Mouse (Mus musculus): ENCODE data around the gene Ppm1n. TPM values are rescaled to one million over a fixed set of nuclear protein-coding genes. Genes with fewer than 3 reads are reported as not detected.
A peak's percentile ranks its signal among the peaks of the same experiment; 100 is the strongest.

The Ppm1n gene
- total and polyA plus RNA-seq, 3 experiments: not detected

DNA sequence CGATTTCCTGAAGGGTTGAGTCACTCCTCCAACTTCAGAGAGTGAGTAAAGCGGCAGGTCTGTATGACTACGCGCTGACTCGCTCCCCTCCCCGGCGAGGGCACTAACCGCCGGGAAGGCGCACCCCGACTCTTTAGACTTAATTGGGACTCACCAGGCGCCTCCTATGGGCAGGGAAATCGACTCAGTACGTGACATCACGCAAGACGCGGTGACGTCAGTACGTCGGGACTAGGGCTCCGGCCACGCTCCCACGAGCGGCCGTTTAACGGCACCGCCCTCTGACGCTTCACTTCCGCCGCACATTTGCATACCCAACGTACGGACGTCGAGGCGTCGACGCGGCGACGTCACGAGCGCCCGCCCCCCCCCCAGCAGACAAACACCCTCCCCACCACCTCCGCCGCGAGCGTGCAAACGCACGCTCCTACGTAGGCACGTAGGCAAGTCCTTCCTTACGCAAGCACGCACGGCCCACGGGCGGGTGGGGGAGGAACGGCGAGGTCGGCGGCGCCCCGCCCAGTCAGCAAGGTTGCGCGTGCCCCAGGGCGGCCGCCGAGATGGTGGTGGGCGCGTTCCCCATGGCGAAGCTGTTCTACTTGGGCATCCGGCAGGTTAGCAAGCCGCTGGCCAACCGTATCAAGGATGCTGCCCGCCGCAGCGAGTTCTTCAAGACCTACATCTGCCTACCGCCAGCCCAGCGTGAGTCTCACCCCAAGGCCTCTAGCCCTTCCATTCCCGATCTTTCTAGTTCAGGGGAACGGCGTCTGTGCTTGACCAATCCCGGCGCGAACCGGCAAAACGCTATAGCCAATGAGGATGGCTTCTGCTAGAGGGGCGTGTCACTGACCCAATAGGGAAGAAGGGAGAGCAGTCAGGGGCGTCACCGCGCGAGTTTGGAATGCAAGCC, 51.7 kb downstream of the Ppm1n start, which contains the start of gene Opa3 (continued):
- 0 out of 2 replicates have a peak, but pooled peaks have one; percentile 39 for TF ChIP-seq CHD1 (IDR thresholded peaks at IDR 0.05; ENCODE audit: low read depth, low read length)
- peak; percentile 45; the same call in 1 of the 2 replicates for TF ChIP-seq MYC (IDR thresholded peaks at IDR 0.05; ENCODE audit: low read depth, low read length)
- TF ChIP-seq USF1 (IDR thresholded peaks at IDR 0.05; ENCODE audit: low read depth, low read length): peak; percentile 49; the same call in 1 of the 2 replicates
- no peak for TF ChIP-seq MAFK (IDR thresholded peaks at IDR 0.05; ENCODE audit: borderline replicate concordance, low read depth, low read length)
- TF ChIP-seq CTCF (IDR thresholded peaks at IDR 0.05 in 2 of 3, conservative IDR thresholded peaks at IDR 0.05 in 1 of 3; ENCODE audit: control insufficient read depth in 1 of 3, insufficient read depth in 1 of 3, low read depth in 2 of 3, low read length in 3 of 3, poor library complexity in 1 of 3, severe bottlenecking in 1 of 3): no peak
- TF ChIP-seq CHD2 (IDR thresholded peaks at IDR 0.05; ENCODE audit: low read length): peak; percentile 86
- TF ChIP-seq E2F4 (IDR thresholded peaks at IDR 0.05; ENCODE audit: borderline replicate concordance, low read depth, low read length): no peak
- 0 out of 2 replicates have a peak, but pooled peaks have one; percentile 21 for TF ChIP-seq ELF1 (IDR thresholded peaks at IDR 0.05; ENCODE audit: low read depth, low read length)
- TF ChIP-seq USF2 (IDR thresholded peaks at IDR 0.05; ENCODE audit: borderline replicate concordance in 1 of 2, insufficient read depth in 1 of 2, low read depth in 1 of 2, low read length in 2 of 2): no peak
- peak; percentile 77 for TF ChIP-seq NELFE (IDR thresholded peaks at IDR 0.05; ENCODE audit: low read depth, low read length)
- peak in 1 of 2 experiments; percentile 11; a peak in 2 of 4 replicates for TF ChIP-seq EP300 (IDR thresholded peaks at IDR 0.05; ENCODE audit: low read depth in 1 of 2, low read length in 2 of 2)
- TF ChIP-seq MEF2A (IDR thresholded peaks at IDR 0.05; ENCODE audit: extremely low read depth, insufficient replicate concordance, low read depth, low read length, poor library complexity, severe bottlenecking): no peak
- peak; percentile 54; the same call in 1 of the 2 replicates for TF ChIP-seq ZMIZ1 (IDR thresholded peaks at IDR 0.05; ENCODE audit: low read depth, low read length)
- TF ChIP-seq BHLHE40 (IDR thresholded peaks at IDR 0.05; ENCODE audit: borderline replicate concordance, low read depth, low read length): peak; percentile 27; the same call in 1 of the 2 replicates
- TF ChIP-seq TCF12 (IDR thresholded peaks at IDR 0.05; ENCODE audit: low read depth, low read length): peak; percentile 11; the same call in 1 of the 2 replicates
- TF ChIP-seq ETS1 (IDR thresholded peaks at IDR 0.05; ENCODE audit: low read depth, low read length): peak; percentile 69; the same call in 1 of the 2 replicates
- TF ChIP-seq MAX (IDR thresholded peaks at IDR 0.05; ENCODE audit: low read length): peak; percentile 79

DNA sequence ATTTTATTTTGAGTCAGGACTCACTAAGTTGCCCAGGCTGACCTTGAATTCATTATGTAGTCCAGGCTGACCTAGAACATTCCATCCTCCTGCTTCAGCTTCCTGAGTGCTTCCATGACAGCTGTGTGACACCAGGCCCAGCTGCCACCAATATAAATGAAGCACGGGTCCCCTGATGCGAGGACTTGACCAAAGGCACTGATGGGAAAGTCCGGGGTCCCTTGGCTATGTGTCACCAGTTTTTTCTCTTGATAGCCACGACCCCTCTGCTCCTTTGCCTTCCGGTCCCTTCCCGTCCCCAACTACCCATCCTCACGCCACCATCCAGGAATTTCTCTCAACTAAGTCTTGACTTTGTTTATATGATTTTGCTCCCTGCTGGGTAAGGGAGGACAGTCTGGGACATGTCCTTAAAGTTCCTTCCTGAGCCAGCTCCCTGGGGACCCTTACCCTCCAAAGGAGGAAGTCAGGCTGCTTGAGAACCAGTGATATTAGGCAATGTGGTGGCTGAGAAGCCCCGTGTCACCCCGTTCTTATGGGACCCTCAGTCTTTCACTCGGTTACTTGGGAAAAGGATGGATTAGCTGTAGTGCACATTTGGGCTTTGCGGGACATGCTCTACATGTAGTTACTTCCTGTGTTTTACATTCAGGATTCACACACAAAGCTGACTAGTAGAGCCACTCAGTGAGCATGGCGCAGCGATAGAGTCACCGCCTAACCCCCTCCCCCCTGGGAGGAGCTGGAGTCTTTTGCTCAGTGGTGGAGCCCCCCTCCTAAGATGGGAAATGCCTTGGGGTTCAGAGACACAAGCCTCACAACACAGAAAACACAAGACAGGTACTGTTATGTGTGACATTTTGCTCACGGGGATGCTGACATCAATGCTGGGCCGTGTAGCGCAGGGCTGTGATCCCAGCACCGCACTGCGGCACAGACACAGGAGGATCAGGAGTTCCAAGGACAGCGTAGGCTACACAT, 52.8 kb downstream of the Ppm1n start:
- no peaks in the 10 kb centered on the region for H3K36me3 ChIP-seq (ENCODE audit: control insufficient read depth in 1 of 2, insufficient read depth in 2 of 2, low read length in 2 of 2)
- H3K9me3 ChIP-seq (replicated peaks; ENCODE audit: insufficient read depth, low read length): no peaks in the 10 kb centered on the region
- peak; percentile 69 for DNase-seq (ENCODE audit: low read depth, low spot score)
- H3K9ac ChIP-seq (ENCODE audit: control insufficient read depth, low read depth, low read length, poor library complexity, severe bottlenecking): peak overlapping the region; percentile 88
- peak overlapping the region; percentile 94 for H3K27ac ChIP-seq (ENCODE audit: control insufficient read depth, low read depth, low read length)
- H3K4me3 ChIP-seq (ENCODE audit: control insufficient read depth in 1 of 2, insufficient read depth in 1 of 2, low read depth in 2 of 2, low read length in 2 of 2): peak overlapping the region; percentile 81 to 91
- H3K79me2 ChIP-seq (ENCODE audit: control insufficient read depth, insufficient read depth, low read length, poor library complexity): peaks cover 34% of the 10 kb centered on the region
- peaks cover 0 to 7% of the 10 kb centered on the region in 2 experiments; a peak in 3 of 4 replicates for H3K4me1 ChIP-seq (ENCODE audit: control insufficient read depth in 1 of 2, insufficient read depth in 2 of 2, low read length in 2 of 2)
- no peaks in the 10 kb centered on the region for H3K27me3 ChIP-seq (ENCODE audit: control insufficient read depth in 1 of 2, insufficient read depth in 2 of 2, low read length in 2 of 2)
- TF ChIP-seq ZKSCAN1 (IDR thresholded peaks at IDR 0.05; ENCODE audit: low read depth, low read length) (no peak), BHLHE40 (IDR thresholded peaks at IDR 0.05; ENCODE audit: borderline replicate concordance, low read depth, low read length) (no peak), TBP (IDR thresholded peaks at IDR 0.05; ENCODE audit: low read depth, low read length) (no peak), MEF2A (IDR thresholded peaks at IDR 0.05; ENCODE audit: extremely low read depth, insufficient replicate concordance, low read depth, low read length, poor library complexity, severe bottlenecking) (no peak), EP300 (IDR thresholded peaks at IDR 0.05; ENCODE audit: low read depth in 1 of 2, low read length in 2 of 2) (peak in 1 of 2 experiments; percentile 49; a peak in 1 of 4 replicates), ETS1 (IDR thresholded peaks at IDR 0.05; ENCODE audit: low read depth, low read length) (peak; percentile 31; the same call in 1 of the 2 replicates), GATA1 (IDR thresholded peaks at IDR 0.05; ENCODE audit: low read depth, low read length) (no peak), MXI1 (IDR thresholded peaks at IDR 0.05; ENCODE audit: low read depth, low read length) (peak; percentile 37; the same call in 1 of the 2 replicates), USF1 (IDR thresholded peaks at IDR 0.05; ENCODE audit: low read depth, low read length) (0 out of 2 replicates have a peak, but pooled peaks have one; percentile 8), ZNF384 (IDR thresholded peaks at IDR 0.05; ENCODE audit: low read depth, low read length) (0 out of 2 replicates have a peak, but pooled peaks have one; percentile 14), GABPA (IDR thresholded peaks at IDR 0.05; ENCODE audit: low read depth, low read length) (0 out of 2 replicates have a peak, but pooled peaks have one; percentile 16), CTCF (IDR thresholded peaks at IDR 0.05 in 2 of 3, conservative IDR thresholded peaks at IDR 0.05 in 1 of 3; ENCODE audit: control insufficient read depth in 1 of 3, insufficient read depth in 1 of 3, low read depth in 2 of 3, low read length in 3 of 3, poor library complexity in 1 of 3, severe bottlenecking in 1 of 3) (no peak), MYB (IDR thresholded peaks at IDR 0.05; ENCODE audit: low read depth, low read length) (peak; percentile 19; the same call in 1 of the 2 replicates), POLR2AphosphoS5 (IDR thresholded peaks at IDR 0.05; ENCODE audit: borderline replicate concordance, low read depth, low read length) (no peak), E2F4 (IDR thresholded peaks at IDR 0.05; ENCODE audit: borderline replicate concordance, low read depth, low read length) (no peak), MAFK (IDR thresholded peaks at IDR 0.05; ENCODE audit: borderline replicate concordance, low read depth, low read length) (no peak), POLR2A (IDR thresholded peaks at IDR 0.05; ENCODE audit: control insufficient read depth in 1 of 2, insufficient read depth in 1 of 2, low read depth in 1 of 2, low read length in 2 of 2, poor library complexity in 1 of 2) (no peak)

Measured in MEL (cell line).